Mouse (Mus musculus) thymus, postnatal 4 days (tissue): ENCODE data around the gene A930017K11Rik.

Experiments used
- DNase-seq: peaks from one replicate; pipeline ENCODE4 v3.0.0; 2021

The A930017K11Rik gene

DNA sequence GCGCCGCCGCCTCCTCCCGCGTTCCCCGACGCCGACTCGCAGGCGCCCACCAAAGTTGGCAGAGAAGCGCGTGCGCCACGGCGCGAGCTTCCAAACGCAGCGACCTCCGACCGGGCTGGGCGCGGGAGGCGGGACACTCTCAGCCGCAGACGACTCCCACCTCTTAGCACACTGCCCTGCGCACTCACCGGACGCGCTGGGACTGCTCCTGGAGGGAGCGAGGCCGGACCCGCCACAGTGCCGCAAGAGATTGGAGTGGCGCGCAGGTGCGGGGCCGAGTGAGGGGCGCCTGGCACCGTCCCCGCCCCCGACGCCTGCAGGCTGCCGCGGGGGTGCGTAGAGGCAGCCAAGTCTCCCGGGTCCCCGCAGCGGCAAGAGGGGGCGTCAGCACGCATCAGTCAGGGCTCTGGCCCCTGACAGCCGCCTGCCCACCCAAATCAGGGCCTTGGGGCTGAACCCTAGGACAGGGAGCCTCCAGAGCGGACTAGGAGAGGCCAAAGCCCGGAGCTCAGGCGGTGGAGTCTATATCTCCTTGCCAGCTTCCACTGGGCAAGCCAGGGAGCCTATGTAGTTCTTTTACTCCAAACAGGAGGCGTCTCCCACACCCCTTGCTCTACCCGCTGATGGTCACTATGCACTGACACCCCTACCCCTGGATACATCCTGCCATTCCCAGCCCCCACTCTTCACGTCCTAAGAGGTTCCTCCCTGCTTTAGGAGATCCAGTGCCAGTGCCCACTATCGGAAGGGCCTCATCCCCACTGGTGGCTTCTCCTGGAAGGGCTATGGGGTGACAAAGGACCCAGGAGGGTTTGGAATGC, at the start of gene A930017K11Rik:
Gene A930017K11Rik, minus strand, starts transcription at position 763 of the 821 bp plus-strand sequence.
- peak; percentile 26 for DNase-seq

DNA sequence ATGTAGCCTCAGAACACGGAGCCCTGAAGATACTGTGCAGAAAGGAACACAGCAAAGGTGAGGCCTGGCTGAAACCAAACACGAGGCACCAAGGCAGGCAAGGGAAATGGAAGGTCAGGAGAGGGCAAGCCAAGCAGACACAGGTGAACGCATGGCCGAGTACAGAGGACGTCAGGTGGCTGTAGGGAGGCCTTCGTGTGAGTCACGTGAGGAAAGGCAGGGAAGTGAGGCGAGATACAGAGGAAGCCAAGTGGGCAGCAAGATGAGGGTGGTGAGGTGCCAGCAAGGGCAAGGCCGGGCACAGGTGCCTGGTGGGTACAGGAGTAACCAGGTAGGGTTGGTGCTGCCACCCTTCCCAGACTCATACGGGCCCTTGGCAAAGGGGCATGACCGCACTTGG, 46.1 kb upstream of the A930017K11Rik start:
- no peak for DNase-seq

DNA sequence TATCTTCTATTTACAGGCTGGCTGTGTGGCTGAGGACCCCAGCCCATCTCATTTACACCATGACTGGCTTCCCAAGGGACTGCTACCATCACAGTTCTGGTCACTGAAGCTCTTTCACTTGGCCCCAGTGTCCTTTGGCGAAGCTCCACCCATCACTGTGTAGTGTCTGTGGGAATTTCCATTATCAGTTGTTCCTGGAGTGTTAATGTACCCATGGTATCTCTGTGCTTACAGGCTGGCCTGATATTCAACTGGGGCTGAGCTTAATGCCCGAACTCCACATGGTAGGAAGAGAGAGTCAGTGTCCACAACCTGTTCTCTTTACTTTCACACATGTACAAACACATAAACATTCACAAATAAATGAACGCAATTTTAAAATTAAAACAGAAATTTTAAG, 41.1 kb upstream of the A930017K11Rik start:
- DNase-seq: no peak

DNA sequence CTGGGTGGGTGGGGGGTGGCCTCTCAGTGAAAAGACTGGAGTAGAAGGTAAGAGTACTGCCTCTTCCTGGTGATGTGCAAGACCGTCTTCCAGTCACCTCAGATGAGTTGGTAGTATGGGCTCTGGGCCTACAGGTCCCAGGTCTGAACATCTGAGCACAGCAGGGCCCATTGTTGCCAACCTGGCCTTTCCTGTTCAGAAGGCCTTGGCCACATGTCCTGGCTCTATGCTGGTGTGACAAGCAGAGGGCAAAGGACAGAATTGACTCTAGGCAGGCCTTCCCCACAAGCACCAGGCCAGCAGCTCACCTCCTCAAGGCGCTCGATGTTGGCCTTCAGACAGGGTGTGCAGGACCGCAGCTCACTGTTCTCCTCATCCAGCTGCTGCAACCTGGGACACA, 39.9 kb upstream of the A930017K11Rik start:
- no peak for DNase-seq

DNA sequence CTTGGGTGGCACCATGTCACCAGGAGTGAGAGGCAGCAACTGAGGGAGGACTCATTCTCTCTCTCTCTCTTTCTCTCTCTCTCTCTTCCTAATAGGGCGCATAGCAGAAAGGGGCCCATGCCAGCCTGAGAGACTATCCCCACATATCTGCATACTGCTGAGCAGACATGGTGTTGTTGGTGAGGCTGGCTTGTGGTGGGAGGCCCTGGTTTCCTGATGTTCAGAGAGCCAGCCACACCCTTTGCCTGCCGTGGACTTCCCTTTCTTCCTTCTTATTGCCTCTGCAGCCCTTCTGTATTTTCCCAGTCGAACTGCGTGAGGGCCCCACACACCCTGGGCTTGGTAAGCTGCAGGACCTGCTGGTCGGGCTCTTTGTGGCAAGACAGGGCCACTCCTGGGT, 38.0 kb upstream of the A930017K11Rik start:
- no peak for DNase-seq

DNA sequence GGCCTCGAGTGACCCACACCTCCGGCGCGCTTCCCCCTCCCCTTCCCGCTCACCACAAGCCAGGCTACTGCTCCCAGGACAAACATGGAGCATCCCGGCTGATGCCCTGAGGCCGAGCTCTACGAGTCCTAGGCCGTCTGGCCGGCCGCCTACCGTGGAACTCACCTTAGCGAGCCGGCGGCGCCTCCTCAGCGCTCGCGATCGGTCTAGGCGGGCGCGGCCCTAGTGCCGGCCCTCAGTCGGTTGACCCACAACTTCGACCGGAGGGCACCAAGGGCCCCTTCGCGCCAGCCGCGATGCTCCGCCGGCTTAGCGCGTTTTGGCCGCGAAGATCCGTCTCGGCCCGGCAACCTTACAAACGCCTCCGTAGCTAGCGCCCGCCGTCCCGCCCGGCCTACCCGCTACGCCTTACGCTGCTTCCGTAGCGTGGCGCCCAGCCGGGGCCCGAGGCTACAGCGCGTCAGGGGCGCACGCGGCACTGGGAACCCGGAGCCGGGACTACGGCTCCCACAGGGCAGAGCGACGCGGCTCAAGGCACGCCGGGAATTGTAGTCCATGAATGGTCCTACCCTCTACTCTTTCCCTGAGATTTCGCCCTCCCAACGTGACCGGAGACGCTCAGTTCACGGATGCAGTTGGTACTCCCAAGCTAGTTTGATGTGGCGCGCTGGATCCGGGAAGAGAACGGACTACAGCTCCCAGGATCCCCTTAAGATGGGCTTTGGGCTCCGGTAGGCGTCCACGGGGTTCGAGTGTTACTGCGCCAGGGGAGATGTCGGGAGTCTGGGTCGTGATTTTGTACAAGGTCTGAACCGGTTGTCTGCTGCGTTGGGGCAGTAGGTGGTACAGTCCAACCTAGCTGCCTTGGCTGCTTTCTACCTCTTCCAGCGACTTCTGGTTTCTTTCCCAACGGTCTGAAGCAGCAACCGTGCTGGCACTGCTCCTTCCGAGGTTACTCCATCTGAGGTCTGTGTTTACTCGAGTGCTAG, 33.2 kb upstream of the A930017K11Rik start, which contains the start of gene Capn15:
Gene Capn15, minus strand, starts transcription at position 491 of the 989 bp plus-strand sequence.
- DNase-seq: peak; percentile 94

DNA sequence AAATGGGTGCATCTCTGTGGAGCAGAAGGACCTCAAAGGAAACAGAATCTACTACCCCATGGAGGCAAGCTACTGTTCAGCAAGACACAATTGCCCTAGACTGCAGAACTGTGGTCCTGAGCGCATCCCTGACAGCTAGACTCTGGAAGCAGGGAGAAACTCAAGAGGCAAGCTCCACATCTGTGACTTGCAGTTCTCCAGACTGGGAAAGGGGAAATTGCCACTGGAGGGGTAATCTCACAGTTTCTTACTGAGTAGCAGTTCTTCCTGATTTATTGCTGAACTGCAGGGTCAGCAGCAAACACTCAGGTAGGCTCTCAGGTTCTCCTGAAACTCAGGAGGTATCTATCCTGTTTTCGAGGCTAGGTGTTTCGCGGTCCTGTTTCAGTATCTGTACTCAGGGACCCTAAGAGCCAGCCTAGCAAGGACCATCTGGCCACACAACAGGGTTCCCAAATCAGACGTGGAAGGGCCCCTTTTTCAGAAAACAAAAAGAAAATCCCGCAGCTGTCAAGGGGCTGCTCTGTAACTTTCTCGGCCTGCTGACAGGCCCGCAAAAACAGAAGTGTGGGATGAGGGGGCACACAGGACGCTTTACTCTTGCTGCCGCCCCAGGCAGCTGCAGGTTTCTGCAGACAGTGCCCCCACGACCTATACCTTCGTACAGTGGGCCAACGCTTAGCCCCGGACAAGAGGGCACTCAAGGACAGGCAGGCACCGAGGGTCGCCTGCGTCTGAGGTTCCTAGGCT, 32.4 kb upstream of the A930017K11Rik start:
- no peak for DNase-seq

DNA sequence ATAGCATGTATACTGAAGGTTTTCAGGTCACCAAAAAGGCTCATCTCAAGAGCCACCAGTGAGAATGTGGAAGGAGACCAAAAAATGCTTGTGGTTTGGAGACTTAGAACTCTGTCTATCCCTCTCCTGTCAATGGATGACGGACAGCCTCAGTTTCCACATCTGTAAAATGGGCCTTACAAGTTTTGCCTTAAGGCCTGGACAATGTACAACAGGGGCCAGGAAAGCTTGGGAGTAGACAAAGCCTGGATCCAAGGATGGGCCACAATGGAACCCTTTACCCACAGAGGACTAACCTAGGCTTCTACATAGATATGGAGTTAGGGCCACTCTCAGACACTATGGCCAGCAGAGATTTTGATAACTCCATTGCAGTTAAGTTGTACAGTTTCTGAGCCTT, 31.7 kb upstream of the A930017K11Rik start:
- no peak for DNase-seq

DNA sequence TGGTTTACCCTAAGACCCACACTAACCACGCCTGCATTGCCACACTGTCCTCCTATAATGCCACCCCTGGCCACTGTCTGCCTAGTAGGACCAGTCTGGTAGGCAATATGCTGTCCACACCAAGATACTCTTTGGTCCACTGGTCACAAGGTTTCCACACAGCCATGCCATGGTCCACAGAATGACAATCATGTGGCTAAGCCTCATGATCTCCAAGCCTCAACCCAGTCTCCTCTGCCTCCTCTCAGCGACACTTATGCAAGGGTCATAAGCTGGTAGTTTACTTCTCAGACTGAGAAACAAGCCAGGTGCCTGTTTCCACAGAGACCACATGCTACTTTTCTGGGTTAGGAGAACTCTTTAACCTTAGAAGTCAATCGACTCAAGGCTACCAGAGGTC, 30.5 kb upstream of the A930017K11Rik start:
- DNase-seq: no peak

DNA sequence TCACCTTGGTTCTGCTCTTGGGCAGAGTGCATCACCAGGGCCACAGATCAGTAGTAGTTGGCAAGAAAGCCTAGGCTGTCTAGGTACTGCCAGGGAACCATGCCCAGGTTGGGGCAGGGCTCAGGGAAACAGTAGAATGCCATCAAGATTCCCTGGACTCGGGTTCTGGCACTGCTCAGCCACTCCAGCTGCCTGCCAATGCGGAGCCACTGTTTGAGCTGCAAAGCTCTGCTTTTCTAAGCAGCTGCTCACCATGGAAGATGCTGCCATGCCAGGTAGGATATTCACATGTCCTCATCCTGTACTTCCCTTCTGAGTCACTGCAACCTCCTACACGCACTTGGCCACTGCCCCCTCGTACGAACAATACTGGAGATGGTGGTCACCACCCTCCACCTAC, 28.5 kb upstream of the A930017K11Rik start:
- DNase-seq: no peak

DNA sequence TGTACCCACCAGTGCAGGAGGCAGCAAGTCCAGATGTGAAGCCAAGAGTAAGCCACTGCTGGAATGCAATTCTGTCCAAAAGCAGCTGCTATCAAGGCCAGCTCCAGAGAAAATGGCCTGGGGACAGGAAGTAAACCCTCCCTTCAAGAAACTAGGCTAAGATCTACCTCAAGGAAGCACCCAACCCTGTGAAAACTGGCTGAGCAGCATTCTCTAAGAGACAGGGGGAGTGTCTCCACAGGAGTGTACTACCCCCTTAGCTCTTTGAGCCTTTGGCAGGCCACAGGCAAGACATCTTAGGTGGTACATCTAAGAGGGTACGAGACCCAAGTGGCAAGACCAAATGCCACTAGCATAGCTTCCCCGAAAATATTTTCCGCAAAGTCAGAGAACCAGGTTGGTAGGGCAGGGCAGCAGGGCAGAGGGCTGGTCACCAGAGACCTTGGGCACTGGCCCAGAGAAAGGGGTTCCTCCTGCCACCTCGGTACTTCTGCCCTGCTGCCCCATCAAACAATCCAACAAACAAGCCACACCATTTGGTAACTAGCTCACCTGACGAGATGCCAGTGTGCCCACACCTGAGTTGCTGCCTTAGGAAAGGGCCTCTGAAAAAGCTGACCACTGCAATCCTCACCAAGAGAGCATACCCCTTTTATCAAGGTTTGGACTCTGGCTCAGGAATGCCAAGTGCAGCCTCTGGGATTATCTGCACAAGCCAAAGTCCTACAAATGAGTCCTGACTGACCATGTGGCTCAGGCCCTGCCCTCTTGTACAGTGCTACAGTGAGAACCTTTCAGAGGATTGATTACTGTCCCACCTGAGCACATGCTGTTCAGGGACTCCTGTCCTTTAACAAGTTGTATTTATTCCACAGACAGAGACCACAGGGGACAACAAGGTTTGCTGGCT, 27.7 kb upstream of the A930017K11Rik start:
- no peak for DNase-seq

DNA sequence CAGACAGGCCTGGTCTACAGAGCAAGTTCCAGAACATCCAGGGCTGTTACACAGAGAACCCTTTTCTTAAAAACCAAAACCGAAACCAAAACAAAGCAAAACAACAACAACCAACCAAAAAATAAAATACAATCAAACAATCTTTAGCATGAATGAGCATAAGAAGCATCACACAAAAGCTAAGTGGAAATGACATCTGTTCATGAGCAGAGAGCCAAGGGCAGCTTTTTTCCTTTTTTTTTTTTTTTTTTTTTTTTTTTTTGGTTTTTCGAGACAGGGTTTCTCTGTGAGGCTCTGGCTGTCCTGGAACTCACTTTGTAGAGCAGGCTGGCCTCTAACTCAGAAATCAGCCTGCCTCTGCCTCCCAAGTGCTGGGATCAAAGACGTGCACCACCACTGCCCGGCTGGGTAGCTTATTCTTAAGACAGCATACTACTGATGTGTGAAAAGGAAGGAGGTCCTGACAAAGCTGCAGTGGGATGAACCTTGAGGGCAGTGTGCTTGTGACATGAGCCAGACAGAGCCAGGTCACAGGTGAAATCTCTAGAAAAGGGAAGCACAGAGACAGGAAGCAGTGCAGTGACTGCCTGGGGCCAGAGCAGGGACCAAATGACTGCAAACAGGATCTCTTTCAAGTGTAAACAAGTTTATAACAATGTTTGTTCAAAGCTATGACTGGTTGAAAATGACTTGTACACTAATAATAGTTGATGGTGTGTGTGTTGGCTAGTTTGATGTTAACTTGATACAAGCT, 18.8 kb upstream of the A930017K11Rik start:
- DNase-seq: no peak

DNA sequence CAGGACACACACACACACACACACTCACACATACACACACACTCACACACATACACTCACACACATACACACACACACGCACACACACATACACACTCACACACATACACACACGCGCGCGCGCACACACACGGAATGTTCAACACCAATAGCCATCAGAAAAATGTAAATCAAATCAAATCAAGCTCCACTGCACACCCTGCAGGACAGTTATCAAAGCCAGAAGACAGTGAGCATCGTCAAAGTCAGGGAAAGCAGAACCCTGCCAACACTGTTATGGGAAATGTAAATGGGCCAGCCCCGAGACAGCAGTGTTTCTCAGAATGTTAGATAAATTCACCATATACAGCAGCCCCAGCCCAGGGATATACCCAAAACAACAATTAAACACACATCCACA, 18.1 kb upstream of the A930017K11Rik start:
- no peak for DNase-seq

DNA sequence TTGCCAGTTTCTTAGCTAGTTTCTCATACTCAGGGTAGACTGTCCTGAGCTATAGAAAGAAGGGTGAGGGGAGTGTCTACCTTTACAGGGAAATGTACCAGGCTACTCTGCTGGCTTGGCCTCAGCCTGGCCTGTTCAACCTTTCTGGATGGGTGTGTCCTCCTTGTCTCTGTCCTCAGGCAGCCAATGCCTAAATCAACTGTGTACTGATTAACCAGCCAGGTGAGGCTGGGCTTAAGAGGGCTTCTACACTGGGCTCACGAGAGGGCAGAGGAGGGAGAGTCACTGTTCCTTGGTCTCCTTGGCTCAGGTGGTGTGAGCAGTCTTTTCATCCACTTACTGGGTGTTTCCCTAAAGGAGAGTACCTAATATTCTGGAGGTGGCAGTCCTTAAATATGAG, 15.8 kb upstream of the A930017K11Rik start:
- no peak for DNase-seq

DNA sequence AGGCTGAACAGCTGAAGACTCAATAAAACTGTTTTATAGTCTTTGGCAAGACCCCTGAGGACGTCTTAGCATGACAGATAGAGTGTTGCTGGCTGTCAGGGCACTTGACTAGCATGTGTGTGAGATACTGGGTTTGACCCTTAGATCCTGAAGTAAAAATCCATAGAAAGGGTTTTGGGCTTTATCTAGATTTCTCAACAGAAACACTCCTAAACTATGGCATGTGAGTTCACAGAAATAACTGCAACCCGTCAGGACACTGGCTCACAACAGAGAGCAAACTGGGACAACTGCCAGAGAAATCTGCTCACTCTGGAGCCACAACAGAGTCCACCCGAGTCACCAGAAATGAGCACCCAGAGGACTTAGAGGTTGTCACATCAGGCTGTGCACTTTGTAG, 15.3 kb upstream of the A930017K11Rik start:
- no peak for DNase-seq

DNA sequence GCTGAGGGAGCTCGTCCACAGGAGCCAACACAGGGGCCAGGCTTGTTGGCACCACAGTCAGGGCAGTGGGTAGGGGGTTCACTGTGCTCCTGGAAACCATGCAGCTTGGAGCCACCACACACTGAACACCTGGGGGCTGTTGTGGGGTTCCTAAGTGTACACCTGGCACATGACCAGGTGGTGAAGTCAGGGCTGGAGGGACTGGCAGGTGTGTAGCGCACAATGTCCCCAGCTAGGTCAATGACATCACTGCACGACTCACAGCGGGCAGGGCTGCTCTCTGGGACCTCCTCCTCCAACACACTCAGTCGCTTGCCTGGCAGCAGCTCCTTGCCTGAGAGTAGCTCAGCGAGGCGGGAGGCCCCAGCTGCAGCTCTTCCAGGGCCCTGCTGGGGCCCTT, 11.9 kb upstream of the A930017K11Rik start:
- no peak for DNase-seq

DNA sequence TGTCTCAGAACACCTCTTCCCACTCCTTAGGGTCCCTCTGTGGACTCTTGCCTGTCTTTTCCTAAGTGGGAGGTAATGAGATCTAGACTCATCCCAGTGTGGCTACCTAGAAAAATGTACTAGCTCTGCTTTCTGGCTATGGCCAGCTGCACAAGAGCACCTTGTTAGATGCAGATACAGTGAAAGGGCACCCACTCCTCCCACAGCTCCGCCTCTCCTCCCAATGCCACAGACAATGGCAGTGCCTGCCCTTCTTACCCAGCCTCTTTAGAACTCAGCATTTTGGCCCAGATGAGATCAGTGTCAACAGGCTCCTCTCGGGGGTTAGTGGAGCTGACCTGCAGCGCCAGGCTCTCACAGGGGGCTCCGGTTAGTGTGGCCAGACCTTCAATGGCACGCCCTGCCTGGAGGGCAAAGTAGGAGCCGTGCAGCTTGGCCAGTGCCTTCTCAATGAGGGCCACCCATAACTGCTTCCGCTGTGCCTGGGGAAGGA, 10.1 kb upstream of the A930017K11Rik start:
- DNase-seq: no peak

DNA sequence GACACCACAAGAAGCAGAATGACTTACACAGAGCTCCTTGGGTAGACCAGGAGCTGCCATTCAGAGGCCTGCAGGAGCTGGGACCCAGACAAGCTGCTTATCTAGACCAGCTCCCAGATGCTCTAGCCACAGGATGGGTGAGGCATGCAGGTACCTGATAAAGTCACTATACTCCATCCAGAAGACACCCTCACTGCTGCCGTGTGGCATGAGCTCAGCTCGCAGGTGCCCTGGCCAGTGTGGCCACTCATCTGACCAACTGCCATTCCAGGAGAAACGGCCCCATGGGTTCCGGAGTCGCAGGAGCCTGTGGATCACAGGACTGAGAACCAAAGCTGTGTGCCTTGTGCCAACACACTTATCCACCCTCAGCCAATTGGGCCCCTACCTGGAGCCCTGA, 9.2 kb upstream of the A930017K11Rik start:
- no peak for DNase-seq

DNA sequence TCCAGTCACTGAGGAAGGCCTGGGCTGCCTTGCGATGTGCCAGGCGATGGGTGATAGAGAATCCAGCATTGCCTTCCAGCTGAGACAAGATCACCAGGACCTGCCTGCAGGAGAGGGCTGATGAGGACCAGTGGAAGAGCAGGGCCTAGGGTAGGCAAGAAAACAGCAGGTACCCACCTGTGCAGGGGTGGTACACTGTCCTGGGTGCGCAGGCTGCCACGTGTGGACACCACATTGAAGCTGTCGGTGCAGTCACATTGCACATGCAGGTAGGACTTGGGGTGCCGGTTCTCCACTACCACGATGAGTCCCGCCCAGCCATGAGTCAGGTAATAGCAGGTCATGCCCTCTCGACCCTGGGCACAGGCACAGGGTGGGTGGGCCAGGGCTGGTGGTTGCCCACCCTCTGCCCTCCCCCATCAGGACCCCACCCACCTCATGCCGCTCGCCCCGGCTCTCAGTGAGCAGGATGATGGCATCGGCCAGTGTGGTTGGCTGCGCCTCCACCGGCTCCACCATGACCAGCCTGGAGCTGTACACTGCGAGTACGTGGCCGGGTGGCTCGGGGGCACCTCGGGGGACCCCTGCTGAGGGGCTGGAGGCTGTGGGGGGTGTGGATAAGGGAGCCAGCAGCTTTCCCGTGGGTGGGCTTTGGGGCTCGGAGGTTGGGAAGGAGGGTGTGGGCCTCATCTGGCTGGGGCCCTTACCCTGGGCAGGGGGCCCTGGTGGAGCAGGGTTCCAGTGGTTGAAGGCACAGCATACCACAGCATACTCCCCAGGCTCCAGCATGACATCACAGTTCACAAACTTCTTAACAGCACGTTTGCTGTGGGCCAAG, 7.5 kb upstream of the A930017K11Rik start:
- no peak for DNase-seq
